Mouse (Mus musculus): ENCODE results near the gene Dpp4.

Dpp4 gene

GRCm38 (mm10) chr2:62408216-62408615 is 3.8 kb downstream of the Dpp4 start:
- DNase-seq, result no peak

- DNase-seq, result no peak
Measured at GRCm38 (mm10) chr2:62403556-62404135, 8.4 kb downstream of the Dpp4 start.

- no peak for DNase-seq
Measured at GRCm38 (mm10) chr2:62401011-62401410, 11.0 kb downstream of the Dpp4 start.

- DNase-seq, result no peak
Measured at GRCm38 (mm10) chr2:62399832-62400231, 12.2 kb downstream of the Dpp4 start.

- DNase-seq, result no peak
Measured at GRCm38 (mm10) chr2:62399361-62399760, 12.7 kb downstream of the Dpp4 start.

GRCm38 (mm10) chr2:62398115-62398875 is 13.7 kb downstream of the Dpp4 start:
- no peak for DNase-seq

- DNase-seq, result no peak
Measured at GRCm38 (mm10) chr2:62397661-62398060, 14.4 kb downstream of the Dpp4 start.

GRCm38 (mm10) chr2:62396799-62397198 is 15.2 kb downstream of the Dpp4 start:
- DNase-seq, result no peak

GRCm38 (mm10) chr2:62394800-62395199 is 17.2 kb downstream of the Dpp4 start:
- no peak for DNase-seq

- DNase-seq, result no peak
Measured at GRCm38 (mm10) chr2:62392098-62392497, 19.9 kb downstream of the Dpp4 start.

- DNase-seq, result no peak
Measured at GRCm38 (mm10) chr2:62390961-62391461, 21.0 kb downstream of the Dpp4 start.

GRCm38 (mm10) chr2:62390305-62390704 is 21.7 kb downstream of the Dpp4 start:
- no peak for DNase-seq

- DNase-seq, result no peak
Measured at GRCm38 (mm10) chr2:62388841-62389240, 23.2 kb downstream of the Dpp4 start.

- no peak for DNase-seq
Measured at GRCm38 (mm10) chr2:62383196-62383595, 28.8 kb downstream of the Dpp4 start.

- DNase-seq, result no peak
Measured at GRCm38 (mm10) chr2:62382440-62382839, 29.6 kb downstream of the Dpp4 start.

GRCm38 (mm10) chr2:62381756-62382155 is 30.3 kb downstream of the Dpp4 start:
- no peak for DNase-seq

GRCm38 (mm10) chr2:62373692-62374091 is 38.3 kb downstream of the Dpp4 start:
- DNase-seq, result no peak

- DNase-seq, result no peak
Measured at GRCm38 (mm10) chr2:62370048-62370447, 42.0 kb downstream of the Dpp4 start.

GRCm38 (mm10) chr2:62368349-62369053 is 43.5 kb downstream of the Dpp4 start:
- DNase-seq, result no peak

GRCm38 (mm10) chr2:62363606-62364005 is 48.4 kb downstream of the Dpp4 start:
- DNase-seq, result no peak

- no peak for DNase-seq
Measured at GRCm38 (mm10) chr2:62362211-62362610, 49.8 kb downstream of the Dpp4 start.

- DNase-seq, result no peak
Measured at GRCm38 (mm10) chr2:62361514-62361913, 50.5 kb downstream of the Dpp4 start.

GRCm38 (mm10) chr2:62360872-62361271 is 51.2 kb downstream of the Dpp4 start:
- no peak for DNase-seq

- DNase-seq, result no peak
Measured at GRCm38 (mm10) chr2:62357259-62357658, 54.8 kb downstream of the Dpp4 start.
